Mouse (Mus musculus): ENCODE results near the gene Zfp691.

- no peak for TF ChIP-seq EP300 (IDR thresholded peaks at IDR 0.05; ENCODE audit: insufficient read depth, low read depth, low read length)
- no peak for TF ChIP-seq CTCF (IDR thresholded peaks at IDR 0.05; ENCODE audit: low read depth, low read length)
Measured at GRCm38 (mm10) chr4:119133306-119133705, 40.7 kb downstream of the Zfp691 start.
